Mouse (Mus musculus) stomach, embryonic 14.5 days (tissue): ENCODE results near the gene Slc13a4. TPM values are rescaled to one million over a fixed set of nuclear protein-coding genes. Genes with fewer than 3 reads are reported as not detected.

Experiments
- ATAC-seq: fragments of 200-750 bp; cut with Nextera tagmentation; 2 replicates; pipeline ENCODE4 v1.8.0; 2017; ENCODE audit warnings: low read depth, moderate TSS enrichment; ENCODE audit not compliant: insufficient number of reproducible peaks, insufficient read depth, low FRiP score
- H3K27ac ChIP-seq: fragments of 300-500 bp; sonication (generic); 2 replicates; pipeline ENCODE4 v1.5.1; 2014; ENCODE audit warnings: mild to moderate bottlenecking, low read length, moderate library complexity, mixed read lengths
- H3K27me3 ChIP-seq: fragments of 300-500 bp; sonication (generic); 2 replicates; pipeline ENCODE4 v1.6.1; 2014; ENCODE audit warnings: low read length, control low read depth, mixed read lengths; ENCODE audit not compliant: control insufficient read depth, insufficient read depth
- H3K36me3 ChIP-seq: fragments of 300-500 bp; sonication (generic); 2 replicates; pipeline ENCODE4 v1.6.1; 2014; ENCODE audit warnings: mild to moderate bottlenecking, control low read depth, low read length, moderate library complexity, mixed read lengths; ENCODE audit not compliant: control insufficient read depth, insufficient read depth
- H3K4me1 ChIP-seq: fragments of 300-500 bp; sonication (generic); 2 replicates; pipeline ENCODE4 v1.6.1; 2014; ENCODE audit warnings: low read length, control low read depth, mixed read lengths; ENCODE audit not compliant: control insufficient read depth, insufficient read depth
- H3K4me2 ChIP-seq: fragments of 300-500 bp; sonication (generic); replicated peaks from 2 replicates; pipeline ENCODE4 v1.6.1; 2014; ENCODE audit warnings: low read depth, low read length, control low read depth
- H3K4me3 ChIP-seq: fragments of 300-500 bp; sonication (generic); 2 replicates; pipeline ENCODE4 v1.5.1; 2014; ENCODE audit warnings: low read depth, low read length, control low read depth
- H3K9ac ChIP-seq: fragments of 300-500 bp; sonication (generic); replicated peaks from 2 replicates; pipeline ENCODE4 v1.6.1; 2014; ENCODE audit warnings: low read depth, mild to moderate bottlenecking, control low read depth, low read length, moderate library complexity, mixed read lengths
- H3K9me3 ChIP-seq: fragments of 300-500 bp; sonication (generic); 2 replicates; pipeline ENCODE4 v1.6.1; 2016; ENCODE audit warnings: low read depth, low read length, control low read depth; ENCODE audit not compliant: control insufficient read depth
- WGBS: fragments of 180-500 bp; shearing (Covaris S2); extraction: QIAGEN DNeasy Blood & Tissue Kit; methylation state at CpG from one replicate; pipeline ENCODE4 v1.1.7; 2014; 5-methylcytosine and 5-hydroxymethylcytosine counted together
- polyA plus RNA-seq: library from polyadenylated mRNA; unstranded; fragments of >200 nt; fragmentation: Nextera tagmentation; extraction: Ambion mirVana; gene quantifications from 2 replicates; pipeline ENCODE4 v1.2.1, GENCODE M21; 2014

Slc13a4 gene
- polyA plus RNA-seq, 1 experiment from 2014 or later, result 0.29 TPM

- H3K27me3 ChIP-seq, result no peaks in the 10 kb centered on the region
- H3K36me3 ChIP-seq, result no peaks in the 10 kb centered on the region
- 52% methylated on average over 2 of the region's 2 CpGs for WGBS
- H3K4me3 ChIP-seq, result no peak overlapping the region
- H3K4me1 ChIP-seq, result 0 out of 2 replicates have a peak, but pooled peaks cover 3% of the 10 kb centered on the region
- no peak overlapping the region for H3K9ac ChIP-seq
- no peaks in the 10 kb centered on the region for H3K9me3 ChIP-seq
- H3K4me2 ChIP-seq, result no peak overlapping the region
- no peak overlapping the region for H3K27ac ChIP-seq
- no peak for ATAC-seq
Measured at GRCm38 (mm10) chr6:35297001-35297400, 10.9 kb downstream of the Slc13a4 start.

GRCm38 (mm10) chr6:35294964-35295363, 13.0 kb downstream of the Slc13a4 start:
- no peak overlapping the region for H3K4me2 ChIP-seq
- no peak overlapping the region for H3K27ac ChIP-seq
- no peaks in the 10 kb centered on the region for H3K9me3 ChIP-seq
- no peak for ATAC-seq
- no peaks in the 10 kb centered on the region for H3K27me3 ChIP-seq
- no peak overlapping the region for H3K4me3 ChIP-seq
- H3K4me1 ChIP-seq, result 0 out of 2 replicates have a peak, but pooled peaks cover 3% of the 10 kb centered on the region
- H3K9ac ChIP-seq, result no peak overlapping the region
- WGBS, result 81% methylated on average over 2 of the region's 2 CpGs
- H3K36me3 ChIP-seq, result no peaks in the 10 kb centered on the region

DNA sequence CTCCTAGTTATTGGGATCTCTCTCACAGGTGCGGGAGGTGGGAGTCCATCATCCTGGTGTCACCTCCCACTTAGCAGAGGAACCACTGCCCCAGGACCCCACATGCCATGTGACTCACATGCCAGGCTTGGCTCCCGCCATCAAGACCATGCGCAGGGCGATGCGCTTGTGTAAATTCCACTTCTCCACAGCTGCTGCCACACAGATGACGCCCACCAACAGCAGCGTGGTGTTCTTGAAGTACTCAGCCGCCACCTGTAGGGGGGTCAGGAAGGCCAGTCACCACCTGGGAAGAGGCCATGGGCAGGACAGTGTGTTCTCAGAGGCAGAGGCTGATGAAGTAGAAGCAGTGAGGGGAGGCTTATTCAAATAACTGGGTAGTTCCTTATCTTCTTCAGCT, 18.3 kb downstream of the Slc13a4 start:
- 87% methylated on average over 8 of the region's 8 CpGs for WGBS
- Histone ChIP-seq H3K4me3 (no peak overlapping the region), H3K4me2 (no peak overlapping the region), H3K27me3 (no peaks in the 10 kb centered on the region), H3K36me3 (no peaks in the 10 kb centered on the region), H3K9ac (no peak overlapping the region), H3K27ac (no peak overlapping the region), H3K9me3 (no peaks in the 10 kb centered on the region), H3K4me1 (0 out of 2 replicates have a peak, but pooled peaks cover 8% of the 10 kb centered on the region)
- no peak for ATAC-seq

DNA sequence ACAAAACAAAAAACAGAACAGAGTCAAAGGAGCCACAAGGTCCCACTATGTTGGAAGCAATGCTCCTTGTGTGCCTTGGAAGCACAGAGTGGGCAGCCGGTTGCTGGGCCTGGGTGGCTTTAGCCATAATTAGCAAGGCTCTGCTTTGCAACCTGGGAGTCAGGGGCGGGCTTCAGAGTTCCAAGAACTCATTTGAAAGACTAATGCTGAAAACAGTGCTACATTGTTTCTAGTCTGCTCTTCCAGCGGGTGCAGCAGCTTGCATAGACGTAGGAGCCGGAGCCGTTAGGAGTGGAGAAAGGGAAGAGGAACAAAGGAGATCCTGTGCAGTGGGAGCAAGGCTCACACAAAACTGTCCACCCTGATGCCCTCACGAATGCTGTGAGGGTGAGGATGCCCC, 19.0 kb downstream of the Slc13a4 start:
- Histone ChIP-seq H3K4me2 (no peak overlapping the region), H3K9ac (no peak overlapping the region), H3K27me3 (no peaks in the 10 kb centered on the region), H3K9me3 (no peaks in the 10 kb centered on the region), H3K36me3 (no peaks in the 10 kb centered on the region), H3K4me3 (no peak overlapping the region), H3K4me1 (0 out of 2 replicates have a peak, but pooled peaks cover 8% of the 10 kb centered on the region), H3K27ac (no peak overlapping the region)
- 65% methylated on average over 7 of the region's 7 CpGs for WGBS
- ATAC-seq, result no peak

GRCm38 (mm10) chr6:35288114-35288761, 19.7 kb downstream of the Slc13a4 start:
- Histone ChIP-seq H3K36me3 (no peaks in the 10 kb centered on the region), H3K9ac (no peak overlapping the region), H3K9me3 (no peaks in the 10 kb centered on the region), H3K4me1 (0 out of 2 replicates have a peak, but pooled peaks cover 8% of the 10 kb centered on the region), H3K4me2 (no peak overlapping the region), H3K27ac (0 out of 2 replicates have a peak overlapping the region, but pooled peaks have one; percentile 6), H3K4me3 (no peak overlapping the region), H3K27me3 (no peaks in the 10 kb centered on the region)
- whole genome bisulfite sequencing, result 58% methylated on average over 11 of the region's 11 CpGs
- peak; percentile 71; the same call in 1 of the 2 replicates for ATAC-seq

- WGBS, result 78% methylated on average over 10 of the region's 10 CpGs
- ATAC-seq, result no peak
- H3K27ac ChIP-seq, result no peak overlapping the region
- H3K4me1 ChIP-seq, result no peaks in the 10 kb centered on the region
- no peak overlapping the region for H3K9ac ChIP-seq
- H3K36me3 ChIP-seq, result no peaks in the 10 kb centered on the region
- H3K4me2 ChIP-seq, result no peak overlapping the region
- no peaks in the 10 kb centered on the region for H3K9me3 ChIP-seq
- no peaks in the 10 kb centered on the region for H3K27me3 ChIP-seq
- no peak overlapping the region for H3K4me3 ChIP-seq
Measured at GRCm38 (mm10) chr6:35279306-35279705, 28.6 kb downstream of the Slc13a4 start.

- WGBS, result 40% methylated on average over 10 of the region's 10 CpGs
- H3K36me3 ChIP-seq, result no peaks in the 10 kb centered on the region
- no peaks in the 10 kb centered on the region for H3K27me3 ChIP-seq
- no peaks in the 10 kb centered on the region for H3K9me3 ChIP-seq
- no peak overlapping the region for H3K9ac ChIP-seq
- ATAC-seq, result peak; percentile 65; the same call in 1 of the 2 replicates
- no peak overlapping the region for H3K27ac ChIP-seq
- H3K4me1 ChIP-seq, result 0 out of 2 replicates have a peak, but pooled peaks cover 3% of the 10 kb centered on the region
- H3K4me2 ChIP-seq, result no peak overlapping the region
- H3K4me3 ChIP-seq, result no peak overlapping the region
Measured at GRCm38 (mm10) chr6:35277903-35278587, 29.9 kb downstream of the Slc13a4 start.

DNA sequence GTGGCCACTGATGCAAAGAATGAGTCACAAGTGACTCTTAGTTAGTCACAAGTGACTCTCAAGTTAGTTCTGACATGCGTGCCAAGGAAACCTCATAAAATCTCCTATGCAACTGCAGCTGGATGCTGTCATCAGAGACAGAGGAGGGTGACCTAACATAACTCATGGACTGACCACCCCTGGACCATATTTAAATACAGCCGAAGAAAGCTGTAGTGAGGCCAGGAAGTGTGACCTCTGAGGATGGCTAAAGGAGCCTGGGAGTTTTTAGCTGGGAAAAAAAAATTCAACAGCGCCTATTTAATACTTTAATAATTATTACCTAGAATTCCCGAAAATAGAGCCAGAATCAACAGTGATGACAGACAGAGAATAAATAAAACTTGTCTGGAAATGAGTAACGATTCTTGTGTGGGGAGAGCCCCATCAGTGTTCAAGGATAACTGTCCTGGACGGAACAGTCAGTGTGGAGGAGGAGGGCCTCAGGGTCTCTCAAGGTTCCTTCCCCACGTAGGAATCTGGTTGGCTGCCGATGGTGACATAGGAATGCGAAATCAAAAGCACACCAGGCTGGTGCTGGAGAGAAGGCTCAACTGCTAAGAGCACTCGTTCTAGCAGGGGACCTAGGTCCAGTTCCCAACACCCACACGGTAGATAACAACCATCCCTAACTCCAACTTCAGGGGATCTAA, 34.4 kb downstream of the Slc13a4 start:
- Histone ChIP-seq H3K27ac (no peak overlapping the region), H3K4me1 (0 out of 2 replicates have a peak, but pooled peaks cover 3% of the 10 kb centered on the region), H3K4me2 (no peak overlapping the region), H3K9ac (no peak overlapping the region), H3K27me3 (no peaks in the 10 kb centered on the region), H3K4me3 (no peak overlapping the region), H3K36me3 (no peaks in the 10 kb centered on the region), H3K9me3 (no peaks in the 10 kb centered on the region)
- no peak for ATAC-seq
- 52% methylated on average over 11 of the region's 11 CpGs for WGBS
